Comparison of ENCODE assay signal across 21 mouse cellular contexts in the genomic region with DNA sequence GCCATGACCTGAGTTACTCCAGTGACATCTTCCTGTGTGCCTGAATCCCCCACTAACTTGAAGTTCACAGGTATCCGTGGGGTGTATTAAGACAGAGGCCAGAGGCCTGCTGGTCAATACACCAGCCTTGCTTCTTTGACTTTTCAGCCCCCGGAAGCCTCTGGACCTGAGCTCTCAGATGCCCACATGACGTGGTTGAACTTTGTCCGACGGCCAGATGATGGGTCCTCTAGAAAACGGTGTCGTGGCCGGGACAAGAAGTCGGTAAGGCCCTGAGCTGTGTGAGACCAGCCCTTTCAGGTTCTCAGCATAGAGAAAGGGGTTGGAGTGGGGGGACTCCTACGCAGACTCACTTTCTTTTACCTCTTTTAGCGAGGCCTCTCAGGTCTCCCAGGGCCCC. TPM values are rescaled to one million over a fixed set of nuclear protein-coding genes. Genes with fewer than 3 reads are reported as not detected.
DNase-seq lines count a peak whose midpoint lies in the region; ATAC-seq and TF ChIP-seq lines count a peak whose summit lies in the region.
"Had no signal": no experiment of that assay in that cellular context is flagged by ENCODE, and none has a peak within 500 bp of the region (broad histone marks: within the 10 kb centered on the region; RNA-seq: fewer than 3 reads in every experiment).

No protein-coding gene starts in this region.

- peak overlapping the region; percentile 85 for H3K27ac ChIP-seq in liver, embryonic 13.5 days
- H3K27ac ChIP-seq in liver, embryonic 14.5 days = no peak overlapping the region
- no peak overlapping the region for H3K27ac ChIP-seq in forebrain, postnatal 0 days (ENCODE audit: low read depth, low read length)
- H3K27ac ChIP-seq: heart, adult 2 months; hindbrain, embryonic 13.5 days; limb, embryonic 15.5 days; midbrain, embryonic 10.5 days had no signal

- peaks cover 61% of the 10 kb centered on the region for H3K36me3 ChIP-seq in erythroblast, embryonic 14.5 days (ENCODE audit: control insufficient read depth)
- peaks cover 31% of the 10 kb centered on the region for H3K36me3 ChIP-seq in liver, embryonic 13.5 days
- H3K36me3 ChIP-seq in liver, embryonic 14.5 days (replicated peaks; ENCODE audit: control insufficient read depth, insufficient read depth, low read depth) = peaks cover 5% of the 10 kb centered on the region
- H3K36me3 ChIP-seq in forebrain, postnatal 0 days (ENCODE audit: insufficient read depth) = peaks cover 32% of the 10 kb centered on the region

- 83% methylated on average over 11 of the region's 11 CpGs for WGBS in liver, embryonic 13.5 days (ENCODE audit: insufficient replicate concordance)
- 78% methylated on average over 11 of the region's 11 CpGs for WGBS in liver, embryonic 14.5 days (ENCODE audit: insufficient replicate concordance)
- WGBS in forebrain, postnatal 0 days = 94% methylated on average over 11 of the region's 11 CpGs

- no peak for TF ChIP-seq EP300 in liver, embryonic 14.5 days (IDR thresholded peaks at IDR 0.05; ENCODE audit: low read depth)

- no peak for DNase-seq in liver, embryonic 13.5 days
- DNase-seq in liver = no peak
- no peak for DNase-seq in liver, embryonic 14.5 days (ENCODE audit: low read depth in 3 of 3, low spot score in 3 of 3)
- no peak for DNase-seq in forebrain, postnatal 0 days
- no peak for DNase-seq in thymus, postnatal 0 days (ENCODE audit: low spot score)
- no peak for DNase-seq in urinary bladder, postnatal 10 days (ENCODE audit: low spot score)
- DNase-seq: adrenal gland, postnatal 10 days; cerebellum, adult 9-11 months; gastrocnemius, postnatal 36 days; heart, adult 2 months; heart, postnatal 36 days; left cerebral cortex, postnatal 4 days; thymus, postnatal 25 days had no signal

- ATAC-seq in erythroblast, adult 5-6 weeks (replicated peaks; ENCODE audit: low FRiP score, poor library complexity, severe bottlenecking) = no peak
- no peak for ATAC-seq in liver, embryonic 13.5 days (ENCODE audit: low read depth)
- no peak for ATAC-seq in liver, embryonic 14.5 days (ENCODE audit: insufficient read depth)
- no peak for ATAC-seq in forebrain, postnatal 0 days
- ATAC-seq: activated CD4-positive, CD25-positive, alpha-beta regulatory T cell, adult 4 months; lung, postnatal 0 days had no signal

- no peaks in the 10 kb centered on the region for H3K9me3 ChIP-seq in erythroblast, embryonic 14.5 days (ENCODE audit: control insufficient read depth, low read length)
- no peaks in the 10 kb centered on the region for H3K9me3 ChIP-seq in liver, embryonic 13.5 days (replicated peaks)
- no peaks in the 10 kb centered on the region for H3K9me3 ChIP-seq in liver, embryonic 14.5 days (ENCODE audit: control insufficient read depth, low read length)
- H3K9me3 ChIP-seq in forebrain, postnatal 0 days (ENCODE audit: low read length) = no peaks in the 10 kb centered on the region
- H3K9me3 ChIP-seq: hindbrain, embryonic 13.5 days; limb, embryonic 15.5 days; midbrain, embryonic 10.5 days had no signal

- peak overlapping the region; percentile 89 for H3K4me2 ChIP-seq in liver, embryonic 13.5 days
- peak overlapping the region; percentile 68; the same call in 1 of the 2 replicates for H3K4me2 ChIP-seq in liver, embryonic 14.5 days (ENCODE audit: low read depth)
- no peak overlapping the region for H3K4me2 ChIP-seq in forebrain, postnatal 0 days (ENCODE audit: low read depth)
- H3K4me2 ChIP-seq: hindbrain, embryonic 13.5 days; limb, embryonic 15.5 days had no signal

- TF ChIP-seq CTCF in liver, embryonic 14.5 days (IDR thresholded peaks at IDR 0.05; ENCODE audit: low read depth) = no peak
- no peak for TF ChIP-seq CTCF in forebrain, postnatal 0 days (IDR thresholded peaks at IDR 0.05; ENCODE audit: low read depth)

- peaks cover 82% of the 10 kb centered on the region for H3K4me1 ChIP-seq in erythroblast, embryonic 14.5 days (ENCODE audit: control insufficient read depth)
- peaks cover 72% of the 10 kb centered on the region for H3K4me1 ChIP-seq in liver, embryonic 13.5 days (replicated peaks)
- peaks cover 34 to 40% of the 10 kb centered on the region in 2 experiments for H3K4me1 ChIP-seq in liver, embryonic 14.5 days (replicated peaks; ENCODE audit: control insufficient read depth in 2 of 2, insufficient read depth in 2 of 2, low read length in 1 of 2)
- no peaks in the 10 kb centered on the region for H3K4me1 ChIP-seq in forebrain, postnatal 0 days (ENCODE audit: insufficient read depth)

- H3K27me3 ChIP-seq in erythroblast, embryonic 14.5 days (ENCODE audit: control insufficient read depth) = no peaks in the 10 kb centered on the region
- no peaks in the 10 kb centered on the region for H3K27me3 ChIP-seq in liver, embryonic 13.5 days
- no peaks in the 10 kb centered on the region for H3K27me3 ChIP-seq in liver, embryonic 14.5 days (ENCODE audit: control insufficient read depth, insufficient read depth, low read length)
- H3K27me3 ChIP-seq in forebrain, postnatal 0 days (ENCODE audit: insufficient read depth, low read length) = no peaks in the 10 kb centered on the region
- H3K27me3 ChIP-seq: hindbrain, embryonic 13.5 days; limb, embryonic 15.5 days had no signal

- peak overlapping the region; percentile 75 for H3K4me3 ChIP-seq in erythroblast, embryonic 14.5 days (replicated peaks)
- peak overlapping the region; percentile 70; the same call in 1 of the 2 replicates for H3K4me3 ChIP-seq in liver, embryonic 13.5 days (replicated peaks)
- peak overlapping the region in 1 of 2 experiments; percentile 54; a peak in 1 of 4 replicates for H3K4me3 ChIP-seq in liver, embryonic 14.5 days (ENCODE audit: insufficient read depth in 1 of 2, low read depth in 2 of 2, low read length in 2 of 2)
- H3K4me3 ChIP-seq in forebrain, postnatal 0 days (ENCODE audit: low read depth, low read length) = no peak overlapping the region
- H3K4me3 ChIP-seq: heart, adult 2 months; hindbrain, embryonic 13.5 days; limb, embryonic 15.5 days; midbrain, embryonic 10.5 days had no signal

- peak overlapping the region; percentile 84 for H3K9ac ChIP-seq in liver, embryonic 13.5 days
- H3K9ac ChIP-seq in liver, embryonic 14.5 days (replicated peaks) = peak overlapping the region; percentile 81
- H3K9ac ChIP-seq in forebrain, postnatal 0 days = no peak overlapping the region
- H3K9ac ChIP-seq: limb, embryonic 15.5 days had no signal

RNA-seq across cellular contexts. Expression of gene C1qtnf12, which starts 2.3 kb away (rescaled TPM):
- polyA plus RNA-seq in erythroblast, embryonic 14.5 days (2012) = 7.7 and 11.5 TPM in 2 replicates
- total RNA-seq in erythroblast, adult 5-6 weeks (2015; ENCODE audit: low replicate concordance) = 99.9 and 100 TPM in 2 replicates
- 21.5 and 35.8 TPM in 2 replicates for total RNA-seq in erythroblast, adult 5-6 weeks (2017; ENCODE audit: low replicate concordance)
- 55.3 and 58.7 TPM in 2 replicates for polyA plus RNA-seq in liver, embryonic 13.5 days (2015; fragmentation: Nextera tagmentation; extraction: Ambion mirVana)
- 37.4 and 43.2 TPM in 2 replicates for polyA plus RNA-seq in liver, embryonic 14.5 days (2012; rRNA removed)
- polyA plus RNA-seq in liver, embryonic 14.5 days (2014; fragmentation: Nextera tagmentation; extraction: Ambion mirVana) = 85.1 and 96.2 TPM in 2 replicates
- 12.8 and 13.9 TPM in 2 replicates for total RNA-seq in forebrain, postnatal 0 days (2014; rRNA removed)
- polyA plus RNA-seq in forebrain, postnatal 0 days (2015; fragmentation: Nextera tagmentation; extraction: Ambion mirVana) = 10.3 and 11.1 TPM in 2 replicates
- polyA plus RNA-seq in thymus, postnatal 0 days (2015; fragmentation: Nextera tagmentation; extraction: Ambion mirVana) = 14.9 and 19.3 TPM in 2 replicates

RNA-seq across cellular contexts. Expression of gene Ube2j2, which starts 20.8 kb away (rescaled TPM):
- polyA plus RNA-seq in erythroblast, embryonic 14.5 days (2012) = 12.5 and 13.5 TPM in 2 replicates
- total RNA-seq in erythroblast, adult 5-6 weeks (2015; ENCODE audit: low replicate concordance) = 9.4 and 19.4 TPM in 2 replicates
- total RNA-seq in erythroblast, adult 5-6 weeks (2017; ENCODE audit: low replicate concordance) = 25.6 and 41.3 TPM in 2 replicates
- polyA plus RNA-seq in liver, embryonic 13.5 days (2015; fragmentation: Nextera tagmentation; extraction: Ambion mirVana) = 68.1 and 70.3 TPM in 2 replicates
- polyA plus RNA-seq in liver, embryonic 14.5 days (2012; rRNA removed) = 19.9 and 36.9 TPM in 2 replicates
- 61.5 and 62.3 TPM in 2 replicates for polyA plus RNA-seq in liver, embryonic 14.5 days (2014; fragmentation: Nextera tagmentation; extraction: Ambion mirVana)
- 80.3 and 84.7 TPM in 2 replicates for total RNA-seq in forebrain, postnatal 0 days (2014; rRNA removed)
- polyA plus RNA-seq in forebrain, postnatal 0 days (2015; fragmentation: Nextera tagmentation; extraction: Ambion mirVana) = 138 and 163 TPM in 2 replicates
- 117 and 128 TPM in 2 replicates for polyA plus RNA-seq in thymus, postnatal 0 days (2015; fragmentation: Nextera tagmentation; extraction: Ambion mirVana)

RNA-seq across cellular contexts. Expression of gene B3galt6, which starts 28.1 kb away (rescaled TPM):
- 0.11 and 0.22 TPM in 2 replicates for polyA plus RNA-seq in erythroblast, embryonic 14.5 days (2012)
- 1.0 and 4.4 TPM in 2 replicates for total RNA-seq in erythroblast, adult 5-6 weeks (2015; ENCODE audit: low replicate concordance)
- total RNA-seq in erythroblast, adult 5-6 weeks (2017; ENCODE audit: low replicate concordance) = 1.2 and 1.4 TPM in 2 replicates
- 5.5 and 6.2 TPM in 2 replicates for polyA plus RNA-seq in liver, embryonic 13.5 days (2015; fragmentation: Nextera tagmentation; extraction: Ambion mirVana)
- polyA plus RNA-seq in liver, embryonic 14.5 days (2012; rRNA removed) = 2.8 and 2.9 TPM in 2 replicates
- 3.7 TPM in 2 replicates for polyA plus RNA-seq in liver, embryonic 14.5 days (2014; fragmentation: Nextera tagmentation; extraction: Ambion mirVana)
- total RNA-seq in forebrain, postnatal 0 days (2014; rRNA removed) = 39.5 and 43.9 TPM in 2 replicates
- 19.4 and 28.6 TPM in 2 replicates for polyA plus RNA-seq in forebrain, postnatal 0 days (2015; fragmentation: Nextera tagmentation; extraction: Ambion mirVana)
- polyA plus RNA-seq in thymus, postnatal 0 days (2015; fragmentation: Nextera tagmentation; extraction: Ambion mirVana) = 8.4 and 10.7 TPM in 2 replicates

RNA-seq across cellular contexts. Expression of gene Sdf4, which starts 28.3 kb away (rescaled TPM):
- polyA plus RNA-seq in erythroblast, embryonic 14.5 days (2012) = 3.2 and 4.3 TPM in 2 replicates
- total RNA-seq in erythroblast, adult 5-6 weeks (2015; ENCODE audit: low replicate concordance) = 11.1 and 16.7 TPM in 2 replicates
- total RNA-seq in erythroblast, adult 5-6 weeks (2017; ENCODE audit: low replicate concordance) = 101 and 127 TPM in 2 replicates
- 88.2 and 91.6 TPM in 2 replicates for polyA plus RNA-seq in liver, embryonic 13.5 days (2015; fragmentation: Nextera tagmentation; extraction: Ambion mirVana)
- polyA plus RNA-seq in liver, embryonic 14.5 days (2012; rRNA removed) = 20.1 and 26.8 TPM in 2 replicates
- polyA plus RNA-seq in liver, embryonic 14.5 days (2014; fragmentation: Nextera tagmentation; extraction: Ambion mirVana) = 72.1 and 79.4 TPM in 2 replicates
- 123 and 126 TPM in 2 replicates for total RNA-seq in forebrain, postnatal 0 days (2014; rRNA removed)
- polyA plus RNA-seq in forebrain, postnatal 0 days (2015; fragmentation: Nextera tagmentation; extraction: Ambion mirVana) = 115 and 117 TPM in 2 replicates
- polyA plus RNA-seq in thymus, postnatal 0 days (2015; fragmentation: Nextera tagmentation; extraction: Ambion mirVana) = 187 and 194 TPM in 2 replicates

RNA-seq across cellular contexts. Expression of gene Tnfrsf4, which starts 49.2 kb away (rescaled TPM):
- 0.11 and 0.24 TPM in 2 replicates for polyA plus RNA-seq in erythroblast, embryonic 14.5 days (2012)
- 5.2 TPM in 1 of 2 replicates, not detected in the other for total RNA-seq in erythroblast, adult 5-6 weeks (2015; ENCODE audit: low replicate concordance)
- total RNA-seq in erythroblast, adult 5-6 weeks (2017; ENCODE audit: low replicate concordance) = 5.5 TPM in 1 of 2 replicates, not detected in the other
- 0.09 and 0.20 TPM in 2 replicates for polyA plus RNA-seq in liver, embryonic 13.5 days (2015; fragmentation: Nextera tagmentation; extraction: Ambion mirVana)
- 1.0 and 1.8 TPM in 2 replicates for polyA plus RNA-seq in liver, embryonic 14.5 days (2012; rRNA removed)
- 0.13 TPM in 2 replicates for polyA plus RNA-seq in liver, embryonic 14.5 days (2014; fragmentation: Nextera tagmentation; extraction: Ambion mirVana)
- total RNA-seq in forebrain, postnatal 0 days (2014; rRNA removed) = 0.48 and 1.3 TPM in 2 replicates
- 0.40 and 0.49 TPM in 2 replicates for polyA plus RNA-seq in forebrain, postnatal 0 days (2015; fragmentation: Nextera tagmentation; extraction: Ambion mirVana)
- polyA plus RNA-seq in thymus, postnatal 0 days (2015; fragmentation: Nextera tagmentation; extraction: Ambion mirVana) = 7.9 and 9.5 TPM in 2 replicates
- total RNA-seq: common myeloid progenitor, adult 5-6 weeks; heart, adult 2 months had no signal
